Mouse (Mus musculus): ENCODE measurements around the gene Rbms2. TPM values are rescaled to one million over a fixed set of nuclear protein-coding genes. Genes with fewer than 3 reads are reported as not detected.
"Not testable (repeated sequence)": the region's sequence is repeated elsewhere in the genome, so short reads cannot be mapped to it uniquely, and the experiment has no call there.

Gene Rbms2
- polyA plus RNA-seq, 1 experiment from 2014 or later, result 12.4 TPM

GRCm38 (mm10) chr10:128093496-128094294, 86.4 kb downstream of the Rbms2 start:
- H3K9me3 ChIP-seq, result no peaks in the 10 kb centered on the region
- H3K36me3 ChIP-seq, result peaks cover 21% of the 10 kb centered on the region
- H3K27me3 ChIP-seq, result no peaks in the 10 kb centered on the region
- no peak for ATAC-seq (ENCODE audit: low read depth)
- WGBS, result 22% methylated on average over 13 of the region's 13 CpGs
- H3K4me3 ChIP-seq, result peak overlapping the region; percentile 74
- H3K4me1 ChIP-seq (replicated peaks), result peaks cover 61% of the 10 kb centered on the region
- H3K4me2 ChIP-seq, result peak overlapping the region; percentile 92
- H3K27ac ChIP-seq (replicated peaks), result peak overlapping the region; percentile 93
- H3K9ac ChIP-seq, result peak overlapping the region; percentile 88

- Histone ChIP-seq H3K4me3 (peak overlapping the region; percentile 74), H3K4me1 (replicated peaks) (peaks cover 52% of the 10 kb centered on the region), H3K27me3 (no peaks in the 10 kb centered on the region), H3K9ac (peak overlapping the region; percentile 88), H3K9me3 (no peaks in the 10 kb centered on the region), H3K4me2 (peak overlapping the region; percentile 92), H3K36me3 (peaks cover 30% of the 10 kb centered on the region), H3K27ac (replicated peaks) (peak overlapping the region; percentile 93)
- under 1% methylated on average over 75 of the region's 88 CpGs for WGBS
- ATAC-seq (ENCODE audit: low read depth), result peak; percentile 48
Observed at GRCm38 (mm10) chr10:128092506-128093495, 87.3 kb downstream of the Rbms2 start.

- Histone ChIP-seq H3K9ac (peak within 1 kb of the TSS; percentile 88), H3K27me3 (no peaks in the 10 kb centered on the region), H3K4me2 (peak within 1 kb of the TSS; percentile 92), H3K4me3 (peak within 1 kb of the TSS; percentile 74), H3K27ac (replicated peaks) (peak within 1 kb of the TSS; percentile 93), H3K9me3 (no peaks in the 10 kb centered on the region), H3K36me3 (peaks cover 39% of the 10 kb centered on the region), H3K4me1 (replicated peaks) (peaks cover 49% of the 10 kb centered on the region)
- 2% methylated on average over 20 of the region's 20 CpGs for WGBS
- ATAC-seq (ENCODE audit: low read depth), result peak; percentile 4
Observed at GRCm38 (mm10) chr10:128091564-128092505, 88.3 kb downstream of the Rbms2 start, which contains the start of gene Baz2a. Gene Baz2a, plus strand, starts transcription at chr10:128091577.

- Histone ChIP-seq H3K36me3 (peaks cover 48% of the 10 kb centered on the region), H3K9ac (peak overlapping the region; percentile 88), H3K4me1 (replicated peaks) (peaks cover 45% of the 10 kb centered on the region), H3K27ac (replicated peaks) (peak overlapping the region; percentile 93; the same call in 1 of the 2 replicates), H3K9me3 (no peaks in the 10 kb centered on the region), H3K27me3 (no peaks in the 10 kb centered on the region), H3K4me3 (peak overlapping the region; percentile 74), H3K4me2 (peak overlapping the region; percentile 92)
- WGBS, result 9% methylated on average over 14 of the region's 14 CpGs
- peak; percentile 36; the same call in 1 of the 2 replicates for ATAC-seq (ENCODE audit: low read depth)
Observed at GRCm38 (mm10) chr10:128090651-128091563, 89.2 kb downstream of the Rbms2 start.

GRCm38 (mm10) chr10:128089842-128090241, 90.3 kb downstream of the Rbms2 start:
- H3K27ac ChIP-seq (replicated peaks), result no peak overlapping the region
- no peak for ATAC-seq (ENCODE audit: low read depth)
- peaks cover 46% of the 10 kb centered on the region for H3K4me1 ChIP-seq (replicated peaks)
- no peak overlapping the region for H3K4me3 ChIP-seq
- no peaks in the 10 kb centered on the region for H3K27me3 ChIP-seq
- WGBS, result 72% methylated on average over 5 of the region's 5 CpGs
- no peaks in the 10 kb centered on the region for H3K9me3 ChIP-seq
- H3K36me3 ChIP-seq, result peaks cover 59% of the 10 kb centered on the region
- no peak overlapping the region for H3K9ac ChIP-seq
- no peak overlapping the region for H3K4me2 ChIP-seq

GRCm38 (mm10) chr10:128088181-128088580, 91.9 kb downstream of the Rbms2 start:
- ATAC-seq (ENCODE audit: low read depth), result no peak
- no peaks in the 10 kb centered on the region for H3K27me3 ChIP-seq
- H3K4me2 ChIP-seq, result no peak overlapping the region
- no peaks in the 10 kb centered on the region for H3K9me3 ChIP-seq
- peaks cover 61% of the 10 kb centered on the region for H3K36me3 ChIP-seq
- H3K9ac ChIP-seq, result no peak overlapping the region
- no peak overlapping the region for H3K4me3 ChIP-seq
- H3K27ac ChIP-seq (replicated peaks), result no peak overlapping the region
- H3K4me1 ChIP-seq (replicated peaks), result peaks cover 38% of the 10 kb centered on the region
- 95% methylated on average over 5 of the region's 5 CpGs for WGBS

- not testable (repeated sequence) for H3K27me3 ChIP-seq; H3K4me2 ChIP-seq; ATAC-seq (ENCODE audit: low read depth); H3K4me3 ChIP-seq; H3K27ac ChIP-seq (replicated peaks); H3K9ac ChIP-seq; H3K9me3 ChIP-seq
- Histone ChIP-seq H3K36me3 (peaks cover 61% of the 10 kb centered on the region), H3K4me1 (replicated peaks) (peaks cover 36% of the 10 kb centered on the region)
- WGBS, result 78% methylated on average over 2 of the region's 2 CpGs
Observed at GRCm38 (mm10) chr10:128087216-128087615, 92.9 kb downstream of the Rbms2 start.

- Histone ChIP-seq H3K4me3 (no peak overlapping the region), H3K9ac (no peak overlapping the region), H3K4me2 (no peak overlapping the region), H3K27ac (replicated peaks) (no peak overlapping the region), H3K4me1 (replicated peaks) (peaks cover 34% of the 10 kb centered on the region), H3K27me3 (no peaks in the 10 kb centered on the region), H3K36me3 (peaks cover 61% of the 10 kb centered on the region), H3K9me3 (no peaks in the 10 kb centered on the region)
- WGBS, result 76% methylated on average over 6 of the region's 6 CpGs
- no peak for ATAC-seq (ENCODE audit: low read depth)
Observed at GRCm38 (mm10) chr10:128086391-128086790, 93.7 kb downstream of the Rbms2 start.

- peak overlapping the region; percentile 96 for H3K4me2 ChIP-seq
- no peak for ATAC-seq (ENCODE audit: low read depth)
- no peak overlapping the region for H3K27ac ChIP-seq (replicated peaks)
- H3K36me3 ChIP-seq, result peaks cover 45% of the 10 kb centered on the region
- H3K4me3 ChIP-seq, result peak overlapping the region; percentile 85
- WGBS, result 5% methylated on average over 3 of the region's 3 CpGs
- peak overlapping the region; percentile 97 for H3K9ac ChIP-seq
- H3K4me1 ChIP-seq (replicated peaks), result peaks cover 24% of the 10 kb centered on the region
- H3K9me3 ChIP-seq, result no peaks in the 10 kb centered on the region
- H3K27me3 ChIP-seq, result no peaks in the 10 kb centered on the region
Observed at GRCm38 (mm10) chr10:128084160-128084559, 95.9 kb downstream of the Rbms2 start.

- Histone ChIP-seq H3K4me1 (replicated peaks) (peaks cover 24% of the 10 kb centered on the region), H3K9me3 (no peaks in the 10 kb centered on the region), H3K4me2 (peak overlapping the region; percentile 96), H3K36me3 (peaks cover 40% of the 10 kb centered on the region), H3K27ac (replicated peaks) (peak overlapping the region; percentile 89), H3K27me3 (no peaks in the 10 kb centered on the region), H3K9ac (peak overlapping the region; percentile 97), H3K4me3 (peak overlapping the region; percentile 85)
- WGBS, result under 1% methylated on average over 22 of the region's 22 CpGs
- ATAC-seq (ENCODE audit: low read depth), result peak; percentile 9; the same call in 1 of the 2 replicates
Observed at GRCm38 (mm10) chr10:128083688-128084087, 96.4 kb downstream of the Rbms2 start.
